Mouse (Mus musculus): ENCODE data around the gene Cers6.

The Cers6 gene

GRCm38 (mm10) chr2:68860904-68861685 is at the start of gene Cers6:
TSS of gene Cers6 (plus strand) at chr2:68861441.
- DNase-seq (ENCODE audit: low spot score) = peak; percentile 94

GRCm38 (mm10) chr2:68814409-68814808 is 46.8 kb upstream of the Cers6 start:
- DNase-seq (ENCODE audit: low spot score) = no peak

GRCm38 (mm10) chr2:68819040-68819439 is 42.2 kb upstream of the Cers6 start:
- DNase-seq (ENCODE audit: low spot score) = no peak

DNA sequence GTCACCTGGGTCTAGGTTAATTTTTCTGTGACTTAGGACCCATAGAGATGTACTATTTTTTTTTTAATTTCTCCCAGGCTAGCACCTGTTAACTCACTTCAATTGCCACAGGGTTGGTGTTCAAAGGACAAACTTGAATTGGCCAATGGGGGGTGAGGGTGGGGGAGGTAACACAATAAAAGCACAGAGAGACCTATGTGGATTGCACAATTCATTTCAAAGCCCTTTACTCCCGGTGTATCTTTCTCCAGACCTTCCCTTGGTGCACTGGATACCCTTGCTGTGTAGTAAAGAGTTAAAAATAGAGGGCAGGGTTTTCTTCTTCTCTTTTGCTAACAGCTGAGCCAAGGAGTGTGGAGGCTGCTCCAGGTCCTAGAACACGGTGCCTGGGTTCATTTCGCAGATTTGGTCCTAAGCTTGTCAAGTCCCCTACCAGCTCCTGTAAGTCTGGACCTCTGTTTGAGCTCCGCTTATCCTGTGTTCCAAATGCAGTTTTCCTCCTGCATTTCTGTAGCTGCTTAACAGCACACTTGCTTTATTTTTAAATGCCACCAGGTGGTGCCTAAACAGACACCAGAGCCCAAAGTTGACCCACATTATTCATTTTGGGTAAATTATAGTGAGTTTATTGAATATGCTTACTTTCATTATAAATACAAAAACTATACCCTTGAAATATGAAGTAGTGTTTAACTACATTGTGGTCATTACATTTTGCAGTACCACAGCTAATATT is 38.9 kb upstream of the Cers6 start:
- DNase-seq (ENCODE audit: low spot score) = no peak

GRCm38 (mm10) chr2:68825326-68826020 is 35.8 kb upstream of the Cers6 start:
- DNase-seq (ENCODE audit: low spot score) = no peak

DNA sequence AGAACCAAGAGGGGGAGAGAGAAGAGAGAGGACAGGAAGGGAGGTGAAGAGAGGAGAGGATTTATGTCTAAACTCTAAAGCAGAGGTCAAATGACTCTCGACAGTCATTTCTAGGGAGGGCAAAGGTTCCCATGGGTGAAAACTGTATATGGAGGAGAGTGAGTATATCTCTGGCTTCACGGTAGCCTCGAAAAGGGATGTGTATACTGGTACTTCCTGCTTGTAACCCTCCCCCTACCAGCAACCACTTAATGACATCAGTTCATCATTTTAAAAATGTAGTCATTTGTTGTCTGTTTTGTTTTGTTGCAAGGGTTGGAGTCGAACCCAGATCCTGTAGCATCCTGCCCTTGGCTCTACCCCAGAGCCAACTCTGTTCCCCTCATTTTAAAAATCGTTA is 17.9 kb upstream of the Cers6 start:
- no peak for DNase-seq (ENCODE audit: low spot score)

DNA sequence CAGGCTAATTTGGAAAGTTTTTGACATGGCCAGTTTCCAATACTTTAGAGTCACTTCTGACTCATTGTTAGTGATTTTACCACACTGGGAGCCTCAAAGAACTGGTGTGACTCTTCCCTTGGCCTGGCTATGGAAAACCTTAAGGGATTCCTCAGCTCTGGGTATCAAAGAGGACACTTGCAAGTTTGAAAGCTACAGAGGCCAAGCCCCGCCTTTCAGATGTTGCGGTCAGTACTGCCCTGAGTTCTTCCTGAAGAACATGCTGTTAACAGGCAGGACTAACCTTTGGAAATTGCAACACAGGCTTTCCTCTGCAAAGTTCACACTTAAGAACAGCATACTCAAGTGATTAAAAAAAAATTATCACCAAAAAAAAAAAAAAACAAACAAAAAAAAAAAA is 16.7 kb upstream of the Cers6 start:
- DNase-seq (ENCODE audit: low spot score) = no peak

DNA sequence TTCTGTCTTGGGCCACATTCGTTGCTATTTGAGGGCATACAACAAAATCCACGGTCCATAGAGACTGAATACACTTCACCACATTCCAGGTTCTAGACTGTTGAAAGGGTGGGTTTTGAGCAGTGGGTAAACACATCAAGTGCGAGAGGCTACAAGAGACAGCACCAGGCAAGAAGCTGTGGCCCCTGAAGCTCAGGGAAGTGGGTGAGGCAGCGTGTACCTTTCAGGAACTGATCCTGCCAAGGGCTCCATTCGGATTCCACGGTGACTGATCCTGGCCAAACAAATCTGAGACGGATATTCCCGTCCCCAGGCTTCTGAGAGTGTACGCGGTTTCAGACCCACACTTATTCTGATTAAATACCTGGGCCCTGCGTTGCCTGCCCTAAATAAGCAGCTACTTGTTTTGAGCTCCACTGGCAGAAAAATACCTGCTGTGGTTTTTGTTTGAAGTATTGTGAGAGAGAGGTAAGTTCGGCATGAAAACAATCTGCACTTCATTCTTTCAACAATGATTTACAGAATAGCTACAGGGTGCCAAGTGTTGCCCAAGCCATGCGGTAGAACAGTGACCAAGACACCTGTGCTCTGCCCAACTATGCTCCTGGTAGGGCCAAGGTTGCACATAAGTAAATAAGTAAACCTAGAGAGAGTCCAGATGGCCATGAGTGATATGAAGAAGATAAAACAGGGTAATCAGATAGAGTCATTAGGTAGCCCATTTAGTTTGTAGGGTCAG is 16.1 kb upstream of the Cers6 start:
- DNase-seq (ENCODE audit: low spot score) = no peak

- no peak for DNase-seq (ENCODE audit: low spot score)
Measured at GRCm38 (mm10) chr2:68860391-68860790, 850 bp upstream of the Cers6 start.

DNA sequence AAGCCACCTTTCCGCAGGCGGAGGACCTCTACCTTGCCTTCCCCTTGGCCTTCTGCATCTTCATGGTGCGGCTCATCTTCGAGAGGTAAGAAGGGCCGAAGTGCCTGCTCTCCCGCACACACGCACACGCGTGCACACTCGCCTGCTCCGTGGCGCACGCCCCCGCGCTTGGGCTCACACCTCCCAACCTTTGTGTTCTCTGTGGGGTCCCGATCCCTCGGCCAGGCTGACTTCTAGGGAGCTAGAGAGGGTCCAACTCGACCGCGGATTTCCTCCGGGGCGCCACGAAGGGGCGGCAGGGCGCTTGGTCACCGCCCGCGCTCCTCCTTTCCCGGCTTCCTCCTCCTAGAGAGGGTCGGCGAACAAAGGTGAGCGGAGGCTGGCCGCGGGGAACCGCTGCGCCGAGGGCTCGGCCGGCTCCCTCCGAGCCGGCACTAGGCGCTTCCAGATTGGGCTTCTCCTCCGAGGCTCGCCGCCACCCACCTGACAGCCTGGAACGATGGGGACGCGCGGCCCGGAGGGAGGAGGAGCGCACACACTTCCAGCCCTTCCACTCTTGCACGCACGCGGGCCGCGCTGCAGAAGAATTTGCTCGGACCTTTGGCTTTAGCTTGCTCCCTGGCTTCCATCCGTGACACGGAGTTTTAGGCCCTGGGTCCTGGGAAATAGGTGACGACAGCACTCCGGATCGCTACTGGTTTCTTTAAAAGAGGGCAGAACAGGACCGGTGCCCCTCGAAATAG is 651 bp downstream of the Cers6 start:
- DNase-seq (ENCODE audit: low spot score) = no peak

GRCm38 (mm10) chr2:68862464-68863266 is 1.4 kb downstream of the Cers6 start:
- no peak for DNase-seq (ENCODE audit: low spot score)

- no peak for DNase-seq (ENCODE audit: low spot score)
Measured at GRCm38 (mm10) chr2:68863561-68863960, 2.3 kb downstream of the Cers6 start.

DNA sequence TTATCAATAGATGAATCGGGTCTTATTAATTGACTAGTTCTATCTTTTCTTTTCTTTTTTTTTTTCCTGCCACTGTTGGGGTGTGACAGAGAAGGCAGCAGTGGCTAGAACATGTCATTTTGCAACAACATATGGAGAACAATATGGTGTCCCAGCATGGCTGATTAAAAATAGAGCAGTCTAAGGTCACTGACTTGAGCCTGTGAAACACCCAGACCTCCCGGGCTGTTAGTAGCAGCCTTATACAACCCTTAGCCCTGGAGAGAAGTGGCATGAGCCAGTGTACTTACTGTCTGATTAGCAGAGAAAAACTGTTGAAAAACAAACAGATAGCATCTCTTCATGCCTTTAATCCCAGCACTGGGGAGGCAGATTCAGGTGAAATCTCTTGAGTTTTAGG is 3.1 kb downstream of the Cers6 start:
- no peak for DNase-seq (ENCODE audit: low spot score)

- no peak for DNase-seq (ENCODE audit: low spot score)
Measured at GRCm38 (mm10) chr2:68867148-68867547, 5.9 kb downstream of the Cers6 start.

DNA sequence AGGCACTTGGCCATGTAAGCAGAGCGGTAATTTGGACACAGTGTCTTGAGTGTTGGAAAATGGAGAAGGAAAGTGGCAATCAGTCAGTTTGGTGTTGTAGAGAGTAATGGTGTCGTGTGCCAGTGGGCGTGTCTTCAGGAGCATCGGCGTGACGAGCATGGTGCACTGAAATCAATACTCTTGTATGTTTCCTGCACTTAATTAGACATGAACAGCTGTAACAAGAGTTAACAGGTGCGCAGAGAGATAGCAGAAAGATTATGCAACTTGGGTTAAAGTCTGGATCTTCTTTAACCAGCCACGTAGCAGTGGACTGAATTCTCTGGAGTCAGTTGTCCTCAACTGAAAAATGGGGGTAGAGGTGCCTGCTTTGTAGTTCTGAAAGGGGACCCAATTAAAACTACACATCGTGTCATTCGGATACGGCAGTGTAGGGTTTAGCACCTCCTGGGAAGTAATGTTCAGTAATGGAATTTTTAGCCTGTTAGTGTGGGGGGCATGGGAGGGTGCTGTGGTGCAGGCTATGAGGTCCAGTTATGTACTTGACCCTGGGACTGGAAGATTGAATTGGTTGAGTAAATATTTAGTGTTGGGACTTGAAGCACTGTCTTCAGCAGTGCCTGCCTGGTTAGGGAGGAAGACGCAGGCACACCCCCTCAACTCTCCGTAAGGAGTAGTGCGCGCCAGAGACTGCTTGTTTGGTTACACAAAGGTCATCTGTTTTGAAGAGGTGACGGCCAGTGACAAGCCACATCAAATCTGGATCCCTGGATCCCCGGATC is 9.9 kb downstream of the Cers6 start:
- DNase-seq (ENCODE audit: low spot score) = no peak

- no peak for DNase-seq (ENCODE audit: low spot score)
Measured at GRCm38 (mm10) chr2:68873086-68873485, 11.8 kb downstream of the Cers6 start.

DNA sequence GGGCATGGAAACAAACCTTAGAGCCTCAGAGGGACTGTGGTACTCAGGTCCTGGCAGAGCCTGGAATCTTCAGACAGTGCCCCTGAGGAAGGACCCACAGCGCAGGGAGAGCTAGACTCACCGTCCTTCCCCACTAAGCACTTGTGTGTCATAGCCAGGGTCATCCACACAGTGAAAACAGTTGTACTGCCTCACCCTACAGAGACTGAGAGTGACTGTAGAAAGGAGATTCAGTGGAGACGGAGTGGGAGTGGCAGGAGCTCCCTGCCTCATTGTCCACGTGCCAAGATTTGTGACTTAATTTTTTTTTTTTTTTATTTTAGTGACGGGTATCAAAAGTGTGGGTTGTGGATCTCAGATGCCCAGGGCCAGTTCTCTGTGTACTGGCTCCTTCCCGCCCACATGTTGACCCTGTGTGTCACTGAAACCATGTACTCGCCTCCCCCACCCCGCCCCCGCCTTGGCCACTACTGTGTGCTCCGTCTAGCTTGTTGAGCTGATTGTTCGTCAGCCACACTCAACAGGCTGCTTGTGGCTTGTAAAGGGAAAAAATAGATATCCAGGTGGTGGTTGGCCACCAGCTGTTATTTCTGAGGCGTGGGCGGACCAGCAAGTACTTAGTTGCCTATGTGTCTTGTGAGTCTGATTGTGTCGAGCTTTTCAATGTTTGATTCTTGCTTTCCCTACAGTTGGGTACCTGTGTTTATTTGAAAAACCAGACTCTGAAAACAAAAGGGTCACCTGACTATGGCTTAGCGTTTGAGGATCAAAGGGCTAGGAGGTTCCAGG is 12.6 kb downstream of the Cers6 start:
- DNase-seq (ENCODE audit: low spot score) = no peak

DNA sequence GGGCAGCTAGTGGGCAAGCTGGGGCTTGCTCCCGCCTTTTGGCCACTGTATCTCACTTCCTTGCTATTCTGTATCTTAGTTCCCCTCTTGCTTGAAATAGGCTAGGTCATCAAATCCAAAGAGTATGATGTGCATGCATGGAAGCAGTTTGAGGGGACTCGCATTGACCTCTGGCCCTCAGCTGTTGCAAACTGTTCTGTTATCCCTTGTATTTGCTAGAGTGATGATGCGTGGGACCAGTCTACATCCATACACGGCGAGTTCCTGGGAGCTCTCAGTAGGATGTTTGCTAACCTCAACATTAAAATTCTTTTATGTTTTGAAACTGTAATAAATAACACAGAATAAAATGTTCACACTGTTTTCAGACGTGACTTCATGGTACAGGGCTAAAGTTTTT is 13.3 kb downstream of the Cers6 start:
- DNase-seq (ENCODE audit: low spot score) = no peak

GRCm38 (mm10) chr2:68879071-68879651 is 17.9 kb downstream of the Cers6 start:
- DNase-seq (ENCODE audit: low spot score) = no peak

Data from left cerebral cortex, adult 11 months (tissue).